Mouse (Mus musculus): ENCODE measurements around the gene Cdh5.
A peak's percentile ranks its signal among the peaks of the same experiment; 100 is the strongest.

Cdh5 gene

GRCm38 (mm10) chr8:104134521-104134920, 33.1 kb downstream of the Cdh5 start:
- no peak for DNase-seq (ENCODE audit: low spot score)

- DNase-seq (ENCODE audit: low spot score) = no peak
These were observed 34.9 kb downstream of the Cdh5 start for GRCm38 (mm10) chr8:104136277-104136676.

GRCm38 (mm10) chr8:104137636-104138035, 36.2 kb downstream of the Cdh5 start:
- DNase-seq (ENCODE audit: low spot score) = no peak

- no peak for DNase-seq (ENCODE audit: low spot score)
These were observed 39.2 kb downstream of the Cdh5 start for GRCm38 (mm10) chr8:104140611-104141010.

- DNase-seq (ENCODE audit: low spot score) = no peak
These were observed 41.0 kb downstream of the Cdh5 start for GRCm38 (mm10) chr8:104142415-104142814.

- no peak for DNase-seq (ENCODE audit: low spot score)
These were observed 42.0 kb downstream of the Cdh5 start for GRCm38 (mm10) chr8:104143379-104143778.

- no peak for DNase-seq (ENCODE audit: low spot score)
These were observed 43.2 kb downstream of the Cdh5 start for GRCm38 (mm10) chr8:104144434-104145216.

- peak; percentile 82 for DNase-seq (ENCODE audit: low spot score)
These were observed 44.7 kb downstream of the Cdh5 start for GRCm38 (mm10) chr8:104145981-104146689.

GRCm38 (mm10) chr8:104146717-104147494, 45.5 kb downstream of the Cdh5 start:
- no peak for DNase-seq (ENCODE audit: low spot score)

GRCm38 (mm10) chr8:104147947-104148346, 46.5 kb downstream of the Cdh5 start:
- no peak for DNase-seq (ENCODE audit: low spot score)

GRCm38 (mm10) chr8:104160731-104161130, 59.3 kb downstream of the Cdh5 start:
- DNase-seq (ENCODE audit: low spot score) = no peak

GRCm38 (mm10) chr8:104169461-104169860, 68.0 kb downstream of the Cdh5 start:
- DNase-seq (ENCODE audit: low spot score) = no peak

GRCm38 (mm10) chr8:104170118-104171049, 69.0 kb downstream of the Cdh5 start, which contains the start of gene Bean1:
Gene Bean1 (plus strand): TSS chr8:104170442.
- no peak for DNase-seq (ENCODE audit: low spot score)

GRCm38 (mm10) chr8:104171050-104171620, 69.7 kb downstream of the Cdh5 start:
- no peak for DNase-seq (ENCODE audit: low spot score)

- DNase-seq (ENCODE audit: low spot score) = no peak
These were observed 71.0 kb downstream of the Cdh5 start for GRCm38 (mm10) chr8:104172420-104172819.

GRCm38 (mm10) chr8:104175848-104176527, 74.6 kb downstream of the Cdh5 start:
- DNase-seq (ENCODE audit: low spot score) = no peak

- no peak for DNase-seq (ENCODE audit: low spot score)
These were observed 75.6 kb downstream of the Cdh5 start for GRCm38 (mm10) chr8:104177054-104177453.

- no peak for DNase-seq (ENCODE audit: low spot score)
These were observed 83.5 kb downstream of the Cdh5 start for GRCm38 (mm10) chr8:104184905-104185304.

- no peak for DNase-seq (ENCODE audit: low spot score)
These were observed 85.4 kb downstream of the Cdh5 start for GRCm38 (mm10) chr8:104186827-104187226.

GRCm38 (mm10) chr8:104187622-104188021, 86.2 kb downstream of the Cdh5 start:
- no peak for DNase-seq (ENCODE audit: low spot score)

Data from ovary, postnatal 10 days (tissue).